Mouse (Mus musculus): Measurements from ENCODE around the gene Camkv.

DNA sequence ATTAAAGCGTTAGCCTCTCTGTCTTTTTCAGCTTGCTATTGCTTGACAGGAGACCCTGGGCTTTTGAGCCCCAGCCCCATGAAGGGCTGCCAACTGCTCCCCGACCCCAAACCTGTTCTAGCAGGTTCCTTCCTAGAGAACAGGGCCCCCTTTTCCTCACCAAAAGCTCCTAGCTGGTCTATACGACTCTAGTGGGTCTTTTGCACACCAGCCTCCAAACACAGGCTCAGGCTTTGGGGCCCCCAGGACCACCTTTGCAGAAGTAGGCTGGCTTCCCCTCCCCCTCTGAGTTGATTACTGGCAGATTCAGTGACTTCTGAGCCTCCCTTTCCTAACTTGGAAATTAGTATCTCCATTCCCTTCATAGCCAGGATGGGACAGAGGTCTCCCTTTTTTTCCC, 1.4 kb downstream of the Camkv start:
- no peak for TF ChIP-seq CHD2 (IDR thresholded peaks at IDR 0.05; ENCODE audit: low read depth, low read length)
- TF ChIP-seq ZC3H11A (IDR thresholded peaks at IDR 0.05; ENCODE audit: borderline replicate concordance, low read depth, low read length), result no peak
- TF ChIP-seq ZNF384 (IDR thresholded peaks at IDR 0.05; ENCODE audit: low read depth, low read length), result no peak
